Mouse (Mus musculus): ENCODE results near the gene Lmx1b. TPM values are rescaled to one million over a fixed set of nuclear protein-coding genes. Genes with fewer than 3 reads are reported as not detected.

The Lmx1b gene
- polyA plus RNA-seq, 1 experiment from 2014 or later = not detected

DNA sequence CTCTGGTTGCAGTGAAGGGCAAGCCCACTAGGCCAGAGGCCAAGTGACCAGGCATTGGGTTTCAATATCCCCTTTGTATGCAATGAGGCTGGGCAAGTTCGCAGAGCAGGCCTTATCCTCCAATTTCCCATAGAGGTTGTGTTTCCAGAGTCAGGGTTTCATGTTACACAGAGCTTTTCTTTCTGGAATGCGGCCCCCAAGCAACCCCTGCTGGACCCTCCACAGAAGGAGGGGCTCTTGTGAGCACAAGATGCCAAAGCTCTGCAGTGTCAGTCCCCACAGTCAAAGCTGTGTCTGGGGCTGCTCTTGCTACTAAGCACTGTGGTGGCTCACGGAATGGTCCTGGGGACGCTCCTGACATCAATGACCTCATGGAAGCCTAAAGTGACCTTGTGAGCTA lies 8.6 kb upstream of the Lmx1b start:
- Histone ChIP-seq H3K4me2 (ENCODE audit: low read length) (no peak overlapping the region), H3K4me3 (ENCODE audit: low read depth, low read length) (no peak overlapping the region), H3K9ac (ENCODE audit: low read length) (no peak overlapping the region), H3K9me3 (ENCODE audit: control insufficient read depth, low read length) (no peaks in the 10 kb centered on the region), H3K27me3 (replicated peaks; ENCODE audit: control insufficient read depth, insufficient read depth, low read length) (peaks cover 50% of the 10 kb centered on the region), H3K4me1 (replicated peaks; ENCODE audit: control insufficient read depth, insufficient read depth, low read length) (no peaks in the 10 kb centered on the region), H3K27ac (ENCODE audit: low read depth) (no peak overlapping the region), H3K36me3 (ENCODE audit: control insufficient read depth, insufficient read depth, low read length) (no peaks in the 10 kb centered on the region)
- 18% methylated on average over 4 of the region's 4 CpGs for WGBS
- DNase-seq (ENCODE audit: low spot score) = no peak
- no peak for ATAC-seq (replicated peaks; ENCODE audit: low FRiP score, low TSS enrichment, low read depth)

- no peaks in the 10 kb centered on the region for H3K36me3 ChIP-seq (ENCODE audit: control insufficient read depth, insufficient read depth, low read length)
- peaks cover 77% of the 10 kb centered on the region for H3K27me3 ChIP-seq (replicated peaks; ENCODE audit: control insufficient read depth, insufficient read depth, low read length)
- 3% methylated on average over 3 of the region's 3 CpGs for WGBS
- no peak overlapping the region for H3K4me3 ChIP-seq (ENCODE audit: low read depth, low read length)
- H3K4me1 ChIP-seq (replicated peaks; ENCODE audit: control insufficient read depth, insufficient read depth, low read length) = no peaks in the 10 kb centered on the region
- H3K27ac ChIP-seq (ENCODE audit: low read depth) = no peak overlapping the region
- no peak overlapping the region for H3K4me2 ChIP-seq (ENCODE audit: low read length)
- DNase-seq (ENCODE audit: low spot score) (no peak), ATAC-seq (replicated peaks; ENCODE audit: low FRiP score, low TSS enrichment, low read depth) (no peak)
- H3K9ac ChIP-seq (ENCODE audit: low read length) = no peak overlapping the region
- H3K9me3 ChIP-seq (ENCODE audit: control insufficient read depth, low read length) = no peaks in the 10 kb centered on the region
Measured at GRCm38 (mm10) chr2:33646283-33646550, 5.9 kb upstream of the Lmx1b start.

GRCm38 (mm10) chr2:33645538-33646282 lies 5.4 kb upstream of the Lmx1b start:
- Histone ChIP-seq H3K4me2 (ENCODE audit: low read length) (no peak overlapping the region), H3K9ac (ENCODE audit: low read length) (no peak overlapping the region), H3K4me3 (ENCODE audit: low read depth, low read length) (no peak overlapping the region), H3K36me3 (ENCODE audit: control insufficient read depth, insufficient read depth, low read length) (no peaks in the 10 kb centered on the region), H3K4me1 (replicated peaks; ENCODE audit: control insufficient read depth, insufficient read depth, low read length) (0 out of 2 replicates have a peak, but pooled peaks cover 1% of the 10 kb centered on the region), H3K27me3 (replicated peaks; ENCODE audit: control insufficient read depth, insufficient read depth, low read length) (peaks cover 82% of the 10 kb centered on the region), H3K27ac (ENCODE audit: low read depth) (no peak overlapping the region), H3K9me3 (ENCODE audit: control insufficient read depth, low read length) (no peaks in the 10 kb centered on the region)
- no peak for ATAC-seq (replicated peaks; ENCODE audit: low FRiP score, low TSS enrichment, low read depth)
- DNase-seq (ENCODE audit: low spot score) = no peak
- 3% methylated on average over 15 of the region's 15 CpGs for WGBS

- H3K9me3 ChIP-seq (ENCODE audit: control insufficient read depth, low read length) = no peaks in the 10 kb centered on the region
- no peak overlapping the region for H3K9ac ChIP-seq (ENCODE audit: low read length)
- WGBS = 7% methylated on average over 50 of the region's 50 CpGs
- ATAC-seq (replicated peaks; ENCODE audit: low FRiP score, low TSS enrichment, low read depth) (no peak), DNase-seq (ENCODE audit: low spot score) (no peak)
- peaks cover 98% of the 10 kb centered on the region for H3K27me3 ChIP-seq (replicated peaks; ENCODE audit: control insufficient read depth, insufficient read depth, low read length)
- no peak overlapping the region for H3K4me3 ChIP-seq (ENCODE audit: low read depth, low read length)
- H3K4me1 ChIP-seq (replicated peaks; ENCODE audit: control insufficient read depth, insufficient read depth, low read length) = peaks cover 5% of the 10 kb centered on the region; the same call in 1 of the 2 replicates
- no peaks in the 10 kb centered on the region for H3K36me3 ChIP-seq (ENCODE audit: control insufficient read depth, insufficient read depth, low read length)
- H3K27ac ChIP-seq (ENCODE audit: low read depth) = no peak overlapping the region
- H3K4me2 ChIP-seq (ENCODE audit: low read length) = no peak overlapping the region
Measured at GRCm38 (mm10) chr2:33643721-33644713, 3.7 kb upstream of the Lmx1b start.

DNA sequence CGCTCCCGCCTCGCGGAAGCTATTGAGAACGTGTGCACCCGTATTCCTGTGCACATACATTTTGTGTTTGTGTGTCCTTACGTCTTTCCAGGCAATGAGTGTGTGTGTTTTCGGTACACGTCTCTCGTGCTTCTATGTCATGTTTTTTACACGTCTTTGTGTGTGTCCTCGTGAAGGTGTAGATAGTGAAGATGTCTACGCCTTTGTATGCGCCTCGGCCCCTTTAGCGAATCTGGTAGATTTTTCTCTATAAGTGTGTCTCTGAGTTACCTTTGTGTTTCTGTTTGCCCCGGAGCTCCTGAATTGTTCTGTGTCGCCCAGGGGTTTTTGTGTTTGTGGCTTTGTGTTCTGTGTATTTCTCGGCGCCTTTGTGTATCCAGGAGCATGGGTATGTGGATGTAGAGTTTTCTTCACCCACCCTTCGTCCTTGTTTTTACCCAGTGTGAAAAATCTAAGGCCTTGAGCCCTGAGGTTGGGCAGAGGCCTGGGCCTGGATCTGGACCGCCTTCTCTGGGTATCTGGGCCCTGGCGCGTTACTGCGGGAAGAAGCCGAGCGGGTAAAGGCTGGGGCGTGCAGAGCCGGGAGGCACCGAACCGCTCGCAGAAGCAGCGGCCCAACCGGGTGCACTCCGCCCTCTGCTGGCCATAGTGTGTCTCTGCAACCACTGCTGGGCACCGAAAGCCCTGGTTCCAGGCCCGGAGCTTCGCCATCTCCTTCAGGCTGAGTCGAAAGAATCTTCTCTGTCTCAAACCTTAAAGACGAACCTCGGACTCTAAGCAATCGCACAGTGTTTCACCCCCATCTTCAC lies 2.5 kb upstream of the Lmx1b start:
- peaks cover 100% of the 10 kb centered on the region for H3K27me3 ChIP-seq (replicated peaks; ENCODE audit: control insufficient read depth, insufficient read depth, low read length)
- DNase-seq (ENCODE audit: low spot score) = peak; percentile 88
- 2% methylated on average over 42 of the region's 42 CpGs for WGBS
- no peaks in the 10 kb centered on the region for H3K36me3 ChIP-seq (ENCODE audit: control insufficient read depth, insufficient read depth, low read length)
- no peaks in the 10 kb centered on the region for H3K9me3 ChIP-seq (ENCODE audit: control insufficient read depth, low read length)
- no peak overlapping the region for H3K4me3 ChIP-seq (ENCODE audit: low read depth, low read length)
- H3K9ac ChIP-seq (ENCODE audit: low read length) = no peak overlapping the region
- H3K4me2 ChIP-seq (ENCODE audit: low read length) = no peak overlapping the region
- peak; percentile 47; the same call in 1 of the 2 replicates for ATAC-seq (replicated peaks; ENCODE audit: low FRiP score, low TSS enrichment, low read depth)
- peaks cover 5% of the 10 kb centered on the region; the same call in 1 of the 2 replicates for H3K4me1 ChIP-seq (replicated peaks; ENCODE audit: control insufficient read depth, insufficient read depth, low read length)
- H3K27ac ChIP-seq (ENCODE audit: low read depth) = no peak overlapping the region

- ATAC-seq (replicated peaks; ENCODE audit: low FRiP score, low TSS enrichment, low read depth) = no peak
- 2% methylated on average over 41 of the region's 41 CpGs for WGBS
Measured at GRCm38 (mm10) chr2:33641859-33642571, 1.7 kb upstream of the Lmx1b start.

GRCm38 (mm10) chr2:33640978-33641858 lies 907 bp upstream of the Lmx1b start:
- peaks cover 5% of the 10 kb centered on the region; the same call in 1 of the 2 replicates for H3K4me1 ChIP-seq (replicated peaks; ENCODE audit: control insufficient read depth, insufficient read depth, low read length)
- WGBS = 1% methylated on average over 41 of the region's 56 CpGs
- DNase-seq (ENCODE audit: low spot score) = peak; percentile 75
- H3K27ac ChIP-seq (ENCODE audit: low read depth) = no peak overlapping the region
- ATAC-seq (replicated peaks; ENCODE audit: low FRiP score, low TSS enrichment, low read depth) = 0 out of 2 replicates have a peak, but pooled peaks have one; percentile 32
- peak overlapping the region; percentile 53 for H3K4me2 ChIP-seq (ENCODE audit: low read length)
- no peaks in the 10 kb centered on the region for H3K36me3 ChIP-seq (ENCODE audit: control insufficient read depth, insufficient read depth, low read length)
- H3K27me3 ChIP-seq (replicated peaks; ENCODE audit: control insufficient read depth, insufficient read depth, low read length) = peaks cover 100% of the 10 kb centered on the region
- H3K9me3 ChIP-seq (ENCODE audit: control insufficient read depth, low read length) = no peaks in the 10 kb centered on the region
- peak overlapping the region; percentile 31 for H3K4me3 ChIP-seq (ENCODE audit: low read depth, low read length)
- no peak overlapping the region for H3K9ac ChIP-seq (ENCODE audit: low read length)

More at GRCm38 (mm10) chr2:33641859-33642571, 1.7 kb upstream of the Lmx1b start:
- Histone ChIP-seq H3K27ac (ENCODE audit: low read depth) (no peak overlapping the region), H3K4me2 (ENCODE audit: low read length) (no peak overlapping the region), H3K9me3 (ENCODE audit: control insufficient read depth, low read length) (no peaks in the 10 kb centered on the region), H3K36me3 (ENCODE audit: control insufficient read depth, insufficient read depth, low read length) (no peaks in the 10 kb centered on the region), H3K9ac (ENCODE audit: low read length) (no peak overlapping the region), H3K27me3 (replicated peaks; ENCODE audit: control insufficient read depth, insufficient read depth, low read length) (peaks cover 100% of the 10 kb centered on the region), H3K4me1 (replicated peaks; ENCODE audit: control insufficient read depth, insufficient read depth, low read length) (peaks cover 5% of the 10 kb centered on the region; the same call in 1 of the 2 replicates), H3K4me3 (ENCODE audit: low read depth, low read length) (no peak overlapping the region)
- peak; percentile 78 for DNase-seq (ENCODE audit: low spot score)

All from intestine, embryonic 14.5 days (tissue).